ENCODE assay signal across 15 mouse cellular contexts in genomic region chr19:53043423-53044125, GRCm38 (mm10). TPM values are rescaled to one million over a fixed set of nuclear protein-coding genes. Genes with fewer than 3 reads are reported as not detected.
DNase-seq lines count a peak whose midpoint lies in the region; ATAC-seq lines count a peak whose summit lies in the region.
"Had no signal": no experiment of that assay in that cellular context is flagged by ENCODE, and none has a peak within 500 bp of the region (broad histone marks: within the 10 kb centered on the region; RNA-seq: fewer than 3 reads in every experiment).

No protein-coding gene starts in this region.

- peaks cover 39% of the 10 kb centered on the region for H3K4me1 ChIP-seq in lung, embryonic 15.5 days
- peaks cover 13% of the 10 kb centered on the region for H3K4me1 ChIP-seq in stomach, embryonic 15.5 days
- no peaks in the 10 kb centered on the region for H3K4me1 ChIP-seq in forebrain, embryonic 11.5 days (replicated peaks; ENCODE audit: control insufficient read depth, insufficient read depth, low read length)

- H3K36me3 ChIP-seq in lung, embryonic 15.5 days: no peaks in the 10 kb centered on the region
- H3K36me3 ChIP-seq in stomach, embryonic 15.5 days: no peaks in the 10 kb centered on the region
- H3K36me3 ChIP-seq in forebrain, embryonic 11.5 days (ENCODE audit: control insufficient read depth, insufficient read depth, low read length): no peaks in the 10 kb centered on the region
- H3K36me3 ChIP-seq: hindbrain, embryonic 10.5 days; limb, embryonic 13.5 days; neural tube, embryonic 13.5 days had no signal

- no peaks in the 10 kb centered on the region for H3K9me3 ChIP-seq in lung, embryonic 15.5 days
- H3K9me3 ChIP-seq in stomach, embryonic 15.5 days: no peaks in the 10 kb centered on the region
- H3K9me3 ChIP-seq in forebrain, embryonic 11.5 days (ENCODE audit: control insufficient read depth, low read length): no peaks in the 10 kb centered on the region
- H3K9me3 ChIP-seq: neural tube, embryonic 13.5 days had no signal

- peak overlapping the region; percentile 82 for H3K27ac ChIP-seq in lung, embryonic 15.5 days
- peak overlapping the region; percentile 75; the same call in 1 of the 2 replicates for H3K27ac ChIP-seq in stomach, embryonic 15.5 days
- H3K27ac ChIP-seq in forebrain, embryonic 11.5 days (ENCODE audit: low read depth, low read length): no peak overlapping the region
- H3K27ac ChIP-seq: heart, adult 2 months; hindbrain, embryonic 10.5 days; limb, embryonic 13.5 days; macrophage; neural tube, embryonic 13.5 days had no signal

- no peak for ATAC-seq in lung, embryonic 15.5 days (ENCODE audit: borderline replicate concordance, extremely low read depth, low FRiP score, low TSS enrichment)
- no peak for ATAC-seq in stomach, embryonic 15.5 days (ENCODE audit: insufficient read depth, low FRiP score, low read depth)
- ATAC-seq in forebrain, embryonic 11.5 days (replicated peaks; ENCODE audit: low FRiP score): no peak

- H3K4me3 ChIP-seq in lung, embryonic 15.5 days: no peak overlapping the region
- H3K4me3 ChIP-seq in stomach, embryonic 15.5 days (replicated peaks): no peak overlapping the region
- H3K4me3 ChIP-seq in forebrain, embryonic 11.5 days (ENCODE audit: low read depth, low read length): no peak overlapping the region
- H3K4me3 ChIP-seq: heart, adult 2 months; hindbrain, embryonic 10.5 days; limb, embryonic 13.5 days; neural tube, embryonic 13.5 days had no signal

- intact Hi-C loops in heart, postnatal 14 days (cut with DNase I): loop anchor here (5.0 kb wide), 3 partner anchors 34 to 184 kb away; partner anchors contain the start of gene Add3

- H3K4me2 ChIP-seq in lung, embryonic 15.5 days: no peak overlapping the region
- no peak overlapping the region for H3K4me2 ChIP-seq in stomach, embryonic 15.5 days
- no peak overlapping the region for H3K4me2 ChIP-seq in forebrain, embryonic 11.5 days (ENCODE audit: low read depth, low read length, severe bottlenecking)
- H3K4me2 ChIP-seq: limb, embryonic 13.5 days; neural tube, embryonic 13.5 days had no signal

- H3K27me3 ChIP-seq in lung, embryonic 15.5 days: no peaks in the 10 kb centered on the region
- no peaks in the 10 kb centered on the region for H3K27me3 ChIP-seq in stomach, embryonic 15.5 days (replicated peaks)
- H3K27me3 ChIP-seq in forebrain, embryonic 11.5 days (ENCODE audit: control insufficient read depth, insufficient read depth, low read length): no peaks in the 10 kb centered on the region
- H3K27me3 ChIP-seq: limb, embryonic 13.5 days; neural tube, embryonic 13.5 days had no signal

- DNase-seq in heart, adult 11 months: peak; percentile 77
- no peak for DNase-seq in heart, postnatal 14 days
- DNase-seq in lung, adult 18-20 months: no peak
- peak; percentile 72 for DNase-seq in NIH3T3 (ENCODE audit: low read depth)
- no peak for DNase-seq in forebrain, embryonic 11.5 days (ENCODE audit: low spot score)
- no peak for DNase-seq in neural tube, embryonic 10.5 days (ENCODE audit: extremely low spot score, low spot score)
- DNase-seq: cerebellum, adult 2 months; heart, adult 2 months; thymus, postnatal 4 days had no signal

- 43% methylated on average over 13 of the region's 13 CpGs for WGBS in lung, embryonic 15.5 days
- 63% methylated on average over 13 of the region's 13 CpGs for WGBS in stomach, embryonic 15.5 days
- WGBS in forebrain, embryonic 11.5 days: 90% methylated on average over 13 of the region's 13 CpGs

- H3K9ac ChIP-seq in lung, embryonic 15.5 days: no peak overlapping the region
- H3K9ac ChIP-seq in stomach, embryonic 15.5 days: no peak overlapping the region
- H3K9ac ChIP-seq in forebrain, embryonic 11.5 days (ENCODE audit: low read length): no peak overlapping the region
- H3K9ac ChIP-seq: limb, embryonic 13.5 days; neural tube, embryonic 13.5 days had no signal

RNA-seq across cellular contexts. Expression of gene Xpnpep1, which starts 3.6 kb away (rescaled TPM):
- total RNA-seq in heart, postnatal 14 days (2021): 100 to 1,000 TPM in 1 of 2 experiments, 10 to 100 TPM in 1; 93.8 to 105 TPM
- 167 and 169 TPM in 2 replicates for polyA plus RNA-seq in lung, embryonic 15.5 days (2015; fragmentation: Nextera tagmentation; extraction: Ambion mirVana)
- 130 and 151 TPM in 2 replicates for polyA plus RNA-seq in stomach, embryonic 15.5 days (2015; fragmentation: Nextera tagmentation; extraction: Ambion mirVana)
- 150 and 168 TPM in 2 replicates for polyA plus RNA-seq in forebrain, embryonic 11.5 days (2014; fragmentation: Nextera tagmentation; extraction: Ambion mirVana)

Comparison
In these comparisons a context has a peak if more than half of its experiments do, and no peak if none do; other contexts are left out.
1. DNase-seq: peak in heart, adult 11 months (single experiment) and NIH3T3 (single experiment); none in heart, postnatal 14 days (0 of 2), lung, adult 18-20 months (0 of 2), forebrain, embryonic 11.5 days (single experiment) and neural tube, embryonic 10.5 days (single experiment).